Mouse (Mus musculus) CD4-positive helper T cell, adult 2 months (primary cell): ENCODE measurements around the gene Henmt1.

Experiments used
- DNase-seq: peaks from one replicate; pipeline ENCODE4 v3.0.0-alpha.2; 2012; ENCODE audit warnings: low read depth, missing footprints, low spot score

Henmt1 gene

GRCm38 (mm10) chr3:108997762-108998161 is 58.1 kb downstream of the Henmt1 start:
- DNase-seq = no peak

GRCm38 (mm10) chr3:108999173-108999572 is 59.5 kb downstream of the Henmt1 start:
- DNase-seq = no peak

- no peak for DNase-seq
Measured at GRCm38 (mm10) chr3:109005777-109006176, 66.1 kb downstream of the Henmt1 start.

GRCm38 (mm10) chr3:109008180-109008579 is 68.5 kb downstream of the Henmt1 start:
- no peak for DNase-seq
